Mouse (Mus musculus): ENCODE measurements around the gene Ifngr2. TPM values are rescaled to one million over a fixed set of nuclear protein-coding genes. Genes with fewer than 3 reads are reported as not detected.

Ifngr2 gene
- polyA plus RNA-seq, 1 experiment from 2014 or later: 52.0 TPM

DNA sequence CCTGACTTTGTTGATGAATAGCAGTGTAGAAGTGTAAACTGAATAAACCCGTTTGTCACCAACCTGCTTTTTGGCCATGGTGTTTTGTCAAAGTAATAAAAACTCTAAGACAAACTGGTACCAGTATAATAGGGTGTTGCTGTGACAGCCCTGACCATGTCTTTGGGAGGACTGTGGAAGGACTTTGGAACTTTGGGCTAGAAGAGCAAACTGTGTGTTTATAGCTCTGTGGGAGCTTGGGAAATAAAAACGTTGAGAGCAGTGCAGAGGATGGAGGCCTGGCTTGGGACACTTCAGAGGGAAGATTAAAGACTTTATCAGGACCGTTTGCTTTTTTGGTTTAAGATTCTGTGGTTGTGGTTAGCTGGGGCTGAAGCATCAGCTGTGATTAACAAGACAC, 24.2 kb downstream of the Ifngr2 start:
- Histone ChIP-seq H3K27me3 (no peaks in the 10 kb centered on the region), H3K9ac (no peak overlapping the region), H3K4me1 (no peaks in the 10 kb centered on the region), H3K27ac (no peak overlapping the region), H3K36me3 (0 out of 2 replicates have a peak, but pooled peaks cover under 1% of the 10 kb centered on the region), H3K4me3 (replicated peaks) (no peak overlapping the region), H3K4me2 (no peak overlapping the region), H3K9me3 (replicated peaks) (no peaks in the 10 kb centered on the region)
- WGBS: 43% methylated on average over 3 of the region's 3 CpGs
- no peak for ATAC-seq (replicated peaks; ENCODE audit: low FRiP score)

DNA sequence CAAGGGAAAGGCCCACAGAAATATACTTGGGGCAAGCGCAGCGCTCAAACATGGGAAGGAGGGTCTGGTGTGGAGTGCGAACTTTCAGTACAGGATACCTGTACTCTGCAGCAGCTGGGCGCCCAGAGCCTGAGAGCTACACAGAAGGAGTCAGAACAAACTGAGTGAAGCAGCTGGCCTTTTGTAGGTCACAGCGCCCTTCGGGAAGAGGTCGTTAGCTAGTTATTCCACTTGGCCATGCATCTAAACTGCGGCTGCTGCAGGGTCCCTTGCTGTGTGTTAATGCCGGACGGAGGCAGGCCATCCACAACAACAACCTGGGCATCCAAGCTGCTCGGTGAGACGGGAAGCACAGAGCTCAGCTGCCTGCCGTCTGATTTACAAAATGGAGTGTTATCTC, 28.3 kb downstream of the Ifngr2 start:
- H3K27me3 ChIP-seq: no peaks in the 10 kb centered on the region
- no peak overlapping the region for H3K4me3 ChIP-seq (replicated peaks)
- H3K36me3 ChIP-seq: peaks cover 11% of the 10 kb centered on the region; the same call in 1 of the 2 replicates
- H3K27ac ChIP-seq: no peak overlapping the region
- ATAC-seq (replicated peaks; ENCODE audit: low FRiP score): no peak
- WGBS: 71% methylated on average over 13 of the region's 13 CpGs
- H3K9me3 ChIP-seq (replicated peaks): no peaks in the 10 kb centered on the region
- no peak overlapping the region for H3K9ac ChIP-seq
- no peak overlapping the region for H3K4me2 ChIP-seq
- H3K4me1 ChIP-seq: no peaks in the 10 kb centered on the region

DNA sequence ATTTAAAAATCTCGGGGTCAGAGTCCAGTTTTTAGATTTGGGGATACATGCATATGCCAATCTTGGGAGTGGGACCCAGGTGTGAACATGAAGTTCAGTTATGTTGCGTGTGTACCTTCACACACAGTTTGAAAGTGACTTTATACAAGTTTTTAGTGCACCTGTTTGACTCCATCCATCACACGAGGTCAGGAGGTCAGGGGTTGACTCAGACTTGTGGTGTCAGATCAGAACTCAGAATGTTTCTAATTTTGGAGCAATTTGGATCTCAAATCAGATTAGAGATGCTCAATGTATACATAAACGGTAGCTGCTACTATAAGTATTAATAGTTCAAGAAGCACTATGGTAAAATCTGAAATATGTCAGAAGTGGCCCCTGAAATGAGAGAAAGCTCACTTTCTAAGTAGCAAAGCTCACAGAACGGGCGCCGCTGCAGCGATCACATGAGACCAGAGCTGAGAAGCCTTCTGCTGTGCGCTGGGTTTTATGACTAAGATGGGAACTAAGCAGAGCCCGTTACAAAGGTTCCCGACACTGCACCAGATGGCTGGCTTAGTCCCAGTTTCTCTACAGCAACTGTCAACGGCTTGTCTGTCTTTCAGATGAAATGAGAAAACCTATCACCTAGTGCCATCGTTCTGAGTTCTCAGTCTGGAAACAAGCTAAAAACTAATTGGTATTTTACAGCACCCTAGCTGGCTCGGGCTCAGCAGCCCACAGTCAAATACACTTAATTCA, 32.3 kb downstream of the Ifngr2 start:
- no peak for ATAC-seq (replicated peaks; ENCODE audit: low FRiP score)
- no peaks in the 10 kb centered on the region for H3K9me3 ChIP-seq (replicated peaks)
- no peak overlapping the region for H3K4me3 ChIP-seq (replicated peaks)
- peaks cover 19% of the 10 kb centered on the region for H3K36me3 ChIP-seq
- H3K9ac ChIP-seq: no peak overlapping the region
- 62% methylated on average over 14 of the region's 14 CpGs for WGBS
- no peak overlapping the region for H3K4me2 ChIP-seq
- no peak overlapping the region for H3K27ac ChIP-seq
- H3K27me3 ChIP-seq: no peaks in the 10 kb centered on the region
- H3K4me1 ChIP-seq: no peaks in the 10 kb centered on the region

DNA sequence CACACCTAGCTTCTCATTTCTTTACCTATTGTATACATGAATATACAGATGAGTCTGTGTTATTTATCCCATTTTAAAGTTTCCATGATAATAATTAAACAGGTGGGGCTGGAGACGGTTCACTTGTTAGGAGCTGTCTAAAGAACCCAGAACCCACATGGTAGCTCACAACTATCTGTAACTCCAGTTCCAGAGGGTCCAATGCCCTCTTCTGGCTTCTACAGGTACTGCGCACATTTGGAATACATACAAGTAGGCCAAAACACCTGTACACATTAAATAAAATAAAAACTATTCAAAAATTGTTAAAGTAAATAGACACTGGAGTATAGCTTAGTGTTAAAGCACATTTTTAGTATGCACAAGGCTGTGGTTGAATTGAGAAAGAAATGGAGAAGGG, 35.4 kb downstream of the Ifngr2 start:
- peaks cover 15% of the 10 kb centered on the region for H3K36me3 ChIP-seq
- no peaks in the 10 kb centered on the region for H3K9me3 ChIP-seq (replicated peaks)
- H3K4me3 ChIP-seq (replicated peaks): no peak overlapping the region
- H3K27ac ChIP-seq: no peak overlapping the region
- no peak for ATAC-seq (replicated peaks; ENCODE audit: low FRiP score)
- H3K9ac ChIP-seq: no peak overlapping the region
- H3K4me1 ChIP-seq: no peaks in the 10 kb centered on the region
- H3K27me3 ChIP-seq: no peaks in the 10 kb centered on the region
- 77% methylated on average over 2 of the region's 2 CpGs for WGBS
- H3K4me2 ChIP-seq: no peak overlapping the region

DNA sequence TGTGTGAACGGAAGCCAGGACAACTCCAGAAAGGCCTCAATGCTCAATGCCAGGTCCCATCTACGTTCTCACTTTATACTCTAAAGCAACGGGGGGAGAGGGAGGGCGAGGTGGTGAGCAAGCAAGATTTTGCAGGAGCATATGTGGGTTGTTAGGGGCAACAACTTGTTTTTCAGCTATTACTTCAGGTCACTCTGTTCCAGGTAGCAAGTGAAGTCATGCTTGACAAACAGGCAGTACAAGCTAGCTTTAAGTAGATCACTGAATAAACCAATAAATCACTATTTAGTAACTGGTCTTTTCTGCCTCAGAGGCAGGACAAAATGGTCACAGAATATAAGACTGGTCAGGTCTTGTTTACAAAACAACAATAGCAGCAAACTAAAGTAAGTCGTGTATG, 38.7 kb downstream of the Ifngr2 start:
- H3K27ac ChIP-seq: peak overlapping the region; percentile 48; the same call in 1 of the 2 replicates
- ATAC-seq (replicated peaks; ENCODE audit: low FRiP score): peak; percentile 60; the same call in 1 of the 2 replicates
- H3K27me3 ChIP-seq: no peaks in the 10 kb centered on the region
- no peak overlapping the region for H3K4me2 ChIP-seq
- WGBS: 83% methylated on average over 5 of the region's 5 CpGs
- peaks cover 12% of the 10 kb centered on the region for H3K36me3 ChIP-seq
- H3K9me3 ChIP-seq (replicated peaks): no peaks in the 10 kb centered on the region
- peaks cover 12% of the 10 kb centered on the region for H3K4me1 ChIP-seq
- H3K9ac ChIP-seq: no peak overlapping the region
- H3K4me3 ChIP-seq (replicated peaks): no peak overlapping the region

DNA sequence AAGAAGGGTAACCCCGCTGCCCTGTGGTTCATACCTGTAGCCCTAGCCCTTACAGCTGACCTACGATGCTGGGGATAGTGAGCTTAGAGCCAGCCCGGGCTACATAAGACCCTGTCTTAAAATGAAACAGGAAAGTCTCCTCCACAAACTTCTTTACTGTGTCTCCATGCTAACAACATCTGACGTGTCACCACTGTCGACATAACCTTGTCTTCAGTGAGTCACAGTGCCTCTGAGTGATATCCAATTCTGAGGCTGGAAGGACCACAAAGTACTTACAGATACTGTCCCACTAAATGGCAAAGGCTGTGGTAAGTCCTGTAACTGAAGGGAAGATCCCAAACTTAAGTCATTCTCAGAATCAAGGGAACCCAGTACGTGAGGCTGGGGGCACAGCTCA, 39.4 kb downstream of the Ifngr2 start:
- Histone ChIP-seq H3K27me3 (no peaks in the 10 kb centered on the region), H3K27ac (no peak overlapping the region), H3K4me2 (no peak overlapping the region), H3K9me3 (replicated peaks) (no peaks in the 10 kb centered on the region), H3K4me3 (replicated peaks) (no peak overlapping the region), H3K9ac (no peak overlapping the region), H3K36me3 (peaks cover 8% of the 10 kb centered on the region), H3K4me1 (peaks cover 12% of the 10 kb centered on the region)
- no peak for ATAC-seq (replicated peaks; ENCODE audit: low FRiP score)
- WGBS: 85% methylated on average over 6 of the region's 6 CpGs

DNA sequence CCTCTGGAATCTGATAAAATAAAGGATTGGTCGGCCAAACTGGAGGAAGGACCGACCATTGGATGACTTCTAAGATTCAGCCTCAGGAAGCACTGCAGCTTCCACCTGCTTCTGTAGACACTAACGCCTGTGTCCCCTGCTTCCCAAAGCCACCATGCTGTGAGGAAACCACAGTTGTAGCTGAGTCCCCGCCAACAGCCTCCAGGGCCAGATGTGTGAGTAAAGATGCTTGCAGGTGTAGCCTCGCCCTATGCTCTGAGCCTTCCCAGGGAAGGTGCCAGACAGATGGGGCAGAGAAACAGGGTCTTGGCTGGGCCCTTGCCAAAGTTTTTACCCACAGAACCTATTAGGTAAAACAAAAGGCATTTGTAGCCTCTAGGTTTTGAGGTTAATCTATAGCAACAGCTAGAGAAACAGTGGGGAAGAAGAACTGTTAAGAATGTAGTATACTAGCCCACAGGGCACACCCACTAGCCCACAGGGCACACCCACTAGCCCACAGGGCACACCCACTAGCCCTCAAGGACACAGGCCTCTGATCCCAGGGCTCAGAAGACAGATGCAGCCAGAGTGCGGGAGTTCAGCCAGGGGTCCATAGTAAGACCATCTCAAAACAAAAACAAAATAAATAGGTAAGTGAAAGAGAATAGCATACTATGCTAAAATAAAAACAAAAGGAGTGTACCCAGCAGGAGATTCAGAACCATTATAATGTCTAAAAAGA, 41.0 kb downstream of the Ifngr2 start:
- H3K4me3 ChIP-seq (replicated peaks): no peak overlapping the region
- WGBS: 72% methylated on average over 6 of the region's 6 CpGs
- H3K4me2 ChIP-seq: no peak overlapping the region
- peaks cover 23% of the 10 kb centered on the region for H3K4me1 ChIP-seq
- H3K9me3 ChIP-seq (replicated peaks): no peaks in the 10 kb centered on the region
- H3K27me3 ChIP-seq: no peaks in the 10 kb centered on the region
- H3K27ac ChIP-seq: no peak overlapping the region
- H3K9ac ChIP-seq: no peak overlapping the region
- peaks cover 4% of the 10 kb centered on the region; the same call in 1 of the 2 replicates for H3K36me3 ChIP-seq
- no peak for ATAC-seq (replicated peaks; ENCODE audit: low FRiP score)

DNA sequence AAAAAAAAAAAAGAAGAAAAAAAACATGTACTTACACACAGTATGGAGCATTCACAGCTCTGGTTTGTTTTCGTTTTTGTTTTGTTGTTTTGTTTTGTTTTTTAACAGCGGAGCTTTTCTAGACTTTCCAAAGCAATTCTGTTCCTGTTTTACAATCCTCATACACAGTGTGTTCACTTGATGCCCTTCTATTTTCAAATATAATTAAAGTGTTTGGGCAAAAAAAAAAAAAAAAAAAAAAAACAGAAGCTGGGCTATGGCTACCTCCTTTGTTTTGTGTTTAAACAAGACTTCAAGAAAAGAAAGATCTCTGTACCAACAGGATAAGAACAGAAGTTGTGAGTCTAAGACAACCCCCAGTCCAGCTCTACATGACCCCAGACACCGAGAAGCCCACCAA, 41.8 kb downstream of the Ifngr2 start:
- Histone ChIP-seq H3K27me3 (no peaks in the 10 kb centered on the region), H3K27ac (no peak overlapping the region), H3K4me3 (replicated peaks) (no peak overlapping the region), H3K9ac (no peak overlapping the region), H3K9me3 (replicated peaks) (no peaks in the 10 kb centered on the region), H3K4me1 (peaks cover 31% of the 10 kb centered on the region), H3K4me2 (no peak overlapping the region), H3K36me3 (peaks cover 4% of the 10 kb centered on the region; the same call in 1 of the 2 replicates)
- 83% methylated on average over 3 of the region's 3 CpGs for WGBS
- no peak for ATAC-seq (replicated peaks; ENCODE audit: low FRiP score)

DNA sequence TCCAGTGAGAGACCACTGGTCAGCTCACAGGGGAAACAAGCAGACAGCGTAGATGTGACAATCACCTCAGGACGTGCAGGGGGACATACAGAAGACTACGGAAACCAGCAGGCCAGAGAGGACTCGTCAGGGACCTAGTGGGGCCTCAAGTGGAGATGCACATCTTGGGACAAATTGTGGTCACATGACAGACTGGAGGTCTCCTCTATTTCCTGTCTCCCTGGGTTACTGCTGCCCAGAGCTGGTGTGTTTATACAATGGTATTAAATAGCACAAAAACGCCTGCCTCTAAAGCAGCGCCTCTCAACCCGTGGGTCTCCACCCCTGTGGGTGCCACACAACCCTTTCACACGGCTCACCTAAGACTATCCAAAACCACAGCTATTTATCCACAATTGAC, 45.3 kb downstream of the Ifngr2 start:
- Histone ChIP-seq H3K4me1 (peaks cover 55% of the 10 kb centered on the region), H3K27me3 (no peaks in the 10 kb centered on the region), H3K27ac (no peak overlapping the region), H3K9me3 (replicated peaks) (no peaks in the 10 kb centered on the region), H3K9ac (no peak overlapping the region), H3K4me2 (no peak overlapping the region), H3K4me3 (replicated peaks) (no peak overlapping the region), H3K36me3 (no peaks in the 10 kb centered on the region)
- ATAC-seq (replicated peaks; ENCODE audit: low FRiP score): no peak
- 44% methylated on average over 8 of the region's 8 CpGs for WGBS

DNA sequence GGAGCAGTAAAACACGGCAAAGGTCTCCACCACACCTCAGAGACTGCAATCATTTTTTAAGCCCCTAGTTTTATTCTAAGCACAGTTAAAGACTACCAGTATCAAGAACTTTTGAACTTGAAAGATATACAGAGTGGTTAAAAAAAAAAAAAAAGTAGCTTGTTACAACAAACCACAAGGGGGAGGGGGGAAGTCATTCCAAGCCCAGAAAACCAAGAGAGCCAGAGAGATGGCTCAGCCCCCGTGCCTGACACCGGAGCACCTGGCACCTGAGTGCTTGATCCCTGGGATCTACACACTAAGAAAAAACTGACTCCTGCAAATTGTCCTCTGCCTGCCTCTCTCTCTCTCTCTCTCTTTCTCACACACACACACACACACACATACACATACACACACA, 46.4 kb downstream of the Ifngr2 start:
- H3K27me3 ChIP-seq: peaks cover under 1% of the 10 kb centered on the region
- no peaks in the 10 kb centered on the region for H3K36me3 ChIP-seq
- no peak overlapping the region for H3K4me3 ChIP-seq (replicated peaks)
- H3K9ac ChIP-seq: no peak overlapping the region
- no peak for ATAC-seq (replicated peaks; ENCODE audit: low FRiP score)
- H3K27ac ChIP-seq: no peak overlapping the region
- H3K9me3 ChIP-seq (replicated peaks): no peaks in the 10 kb centered on the region
- peaks cover 59% of the 10 kb centered on the region for H3K4me1 ChIP-seq
- WGBS: 49% methylated on average over 3 of the region's 3 CpGs
- H3K4me2 ChIP-seq: no peak overlapping the region

DNA sequence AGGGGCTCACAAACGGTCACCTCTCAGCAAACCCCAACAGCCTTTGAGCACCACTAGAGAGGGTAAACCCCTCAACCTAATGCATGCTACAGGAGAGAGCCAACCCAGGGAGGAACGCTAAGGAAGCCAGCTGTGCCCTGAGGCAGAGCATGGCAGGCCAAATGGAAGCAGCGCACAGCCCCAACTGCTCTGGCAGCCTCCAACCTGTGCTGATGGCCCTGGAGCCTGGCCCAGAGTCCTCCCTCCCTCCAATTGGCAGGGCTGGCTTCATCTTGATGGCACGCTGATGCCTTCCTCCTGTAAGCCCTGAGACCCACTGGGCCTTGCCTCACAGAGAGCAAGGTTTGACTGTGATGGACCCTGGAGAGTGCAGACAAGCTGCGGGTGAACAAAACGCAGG, 48.2 kb downstream of the Ifngr2 start:
- Histone ChIP-seq H3K4me2 (no peak overlapping the region), H3K9me3 (replicated peaks) (no peaks in the 10 kb centered on the region), H3K9ac (0 out of 2 replicates have a peak overlapping the region, but pooled peaks have one; percentile 14), H3K36me3 (no peaks in the 10 kb centered on the region), H3K4me3 (replicated peaks) (no peak overlapping the region), H3K27me3 (peaks cover 14% of the 10 kb centered on the region), H3K4me1 (peaks cover 51% of the 10 kb centered on the region), H3K27ac (no peak overlapping the region)
- 80% methylated on average over 6 of the region's 6 CpGs for WGBS
- ATAC-seq (replicated peaks; ENCODE audit: low FRiP score): no peak

DNA sequence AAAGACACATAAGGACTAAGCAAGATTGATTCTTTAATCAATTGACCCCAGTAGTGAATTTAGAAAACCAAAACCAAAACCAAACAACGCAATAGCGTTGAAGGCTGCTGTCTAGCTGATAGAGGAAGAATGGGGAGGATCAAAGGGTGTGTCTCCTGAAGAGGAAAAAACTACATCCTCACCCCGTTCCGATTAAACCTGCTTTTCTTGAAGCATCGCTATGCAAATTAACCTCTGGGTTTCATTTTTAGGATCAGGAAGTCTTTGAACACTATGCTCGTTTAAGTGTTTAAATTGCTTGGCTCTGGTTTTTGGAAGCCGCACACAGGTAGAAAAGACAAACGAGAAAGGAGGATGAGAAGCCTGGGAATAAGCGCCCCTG, 49.5 kb downstream of the Ifngr2 start:
- 20% methylated on average over 9 of the region's 9 CpGs for WGBS
- Histone ChIP-seq H3K27me3 (peaks cover 21% of the 10 kb centered on the region), H3K36me3 (no peaks in the 10 kb centered on the region), H3K9me3 (replicated peaks) (no peaks in the 10 kb centered on the region), H3K4me2 (peak overlapping the region; percentile 96), H3K4me1 (peaks cover 47% of the 10 kb centered on the region), H3K4me3 (replicated peaks) (peak overlapping the region; percentile 80), H3K9ac (peak overlapping the region; percentile 68; the same call in 1 of the 2 replicates), H3K27ac (no peak overlapping the region)
- ATAC-seq (replicated peaks; ENCODE audit: low FRiP score): no peak

Measured in kidney, embryonic 15.5 days (tissue).